Mouse (Mus musculus) heart, embryonic 14.5 days (tissue): ENCODE data around the gene Cast. TPM values are rescaled to one million over a fixed set of nuclear protein-coding genes. Genes with fewer than 3 reads are reported as not detected.
A peak's percentile ranks its signal among the peaks of the same experiment; 100 is the strongest.

Experiments used
- ATAC-seq: fragments of 200-750 bp; cut with Nextera tagmentation; 2 replicates; pipeline ENCODE4 v1.8.0; 2017; ENCODE audit warnings: low read depth, moderate TSS enrichment; ENCODE audit not compliant: insufficient number of reproducible peaks, insufficient read depth, low FRiP score
- H3K27ac ChIP-seq, 2 experiments: fragments of 200-500 bp in 1 of 2; fragments of 300-500 bp in 1 of 2; sonication (generic) in 1 of 2; replicated peaks in 1 of 2; 2 replicates each; pipeline ENCODE4 v1.5.1; 2012 to 2014; ENCODE audit warnings: low read depth in 2 of 2, low read length in 2 of 2, control low read depth in 1 of 2, mild to moderate bottlenecking in 1 of 2, mixed read lengths in 1 of 2; ENCODE audit not compliant: control insufficient read depth in 1 of 2, insufficient read depth in 1 of 2
- H3K27me3 ChIP-seq: fragments of 300-500 bp; sonication (generic); 2 replicates; pipeline ENCODE4 v1.6.1; 2014; ENCODE audit warnings: mild to moderate bottlenecking, low read length, control low read depth; ENCODE audit not compliant: control insufficient read depth, insufficient read depth
- H3K36me3 ChIP-seq: fragments of 300-500 bp; sonication (generic); 2 replicates; pipeline ENCODE4 v1.6.1; 2014; ENCODE audit warnings: mild to moderate bottlenecking, control low read depth, low read length, mixed read lengths; ENCODE audit not compliant: control insufficient read depth, insufficient read depth
- H3K4me1 ChIP-seq, 2 experiments: fragments of 200-500 bp in 1 of 2; fragments of 300-500 bp in 1 of 2; sonication (generic) in 1 of 2; 2 replicates each; pipeline ENCODE4 v1.6.1; 2012 to 2014; ENCODE audit warnings: low read length in 2 of 2, control low read depth in 1 of 2, mixed read lengths in 1 of 2; ENCODE audit not compliant: control insufficient read depth in 2 of 2, insufficient read depth in 2 of 2
- H3K4me2 ChIP-seq: fragments of 300-500 bp; sonication (generic); 2 replicates; pipeline ENCODE4 v1.6.1; 2014; ENCODE audit warnings: mild to moderate bottlenecking, low read length
- H3K4me3 ChIP-seq, 2 experiments: fragments of 200-500 bp in 1 of 2; fragments of 300-500 bp in 1 of 2; sonication (generic) in 1 of 2; 2 replicates each; pipeline ENCODE4 v1.5.1; 2012 to 2014; ENCODE audit warnings: low read length in 2 of 2, mild to moderate bottlenecking in 2 of 2, control low read depth in 1 of 2, low read depth in 1 of 2, moderate library complexity in 1 of 2; ENCODE audit not compliant: control insufficient read depth in 1 of 2, insufficient read depth in 1 of 2
- H3K9ac ChIP-seq: fragments of 300-500 bp; sonication (generic); 2 replicates; pipeline ENCODE4 v1.6.1; 2014; ENCODE audit warnings: mild to moderate bottlenecking, low read length
- H3K9me3 ChIP-seq: fragments of 300-500 bp; sonication (generic); 2 replicates; pipeline ENCODE4 v1.6.1; 2016; ENCODE audit warnings: low read length, control low read depth; ENCODE audit not compliant: control insufficient read depth
- WGBS: fragments of 180-500 bp; shearing (Covaris S2); extraction: QIAGEN DNeasy Blood & Tissue Kit; methylation state at CpG from one replicate; pipeline ENCODE4 v1.1.7; 2014; 5-methylcytosine and 5-hydroxymethylcytosine counted together
- polyA plus RNA-seq: library from polyadenylated mRNA; unstranded; fragments of >200 nt; fragmentation: Nextera tagmentation; extraction: Ambion mirVana; gene quantifications from 2 replicates; pipeline ENCODE4 v1.2.1, GENCODE M21; 2014

Gene Cast
- polyA plus RNA-seq, result 60.2 and 63.4 TPM in 2 replicates

- WGBS, result 1% methylated on average over 35 of the region's 36 CpGs
- H3K36me3 ChIP-seq, result no peaks in the 10 kb centered on the region
- H3K4me2 ChIP-seq, result peak within 1 kb of the TSS; percentile 82
- peak within 1 kb of the TSS; percentile 69 to 96 for H3K4me3 ChIP-seq
- ATAC-seq, result peak; percentile 89
- H3K27ac ChIP-seq, result peak within 1 kb of the TSS; percentile 86 to 95
- H3K4me1 ChIP-seq, result peaks cover 0 to 17% of the 10 kb centered on the region in 2 experiments; a peak in 1 of 4 replicates
- peak within 1 kb of the TSS; percentile 79 for H3K9ac ChIP-seq
- no peaks in the 10 kb centered on the region for H3K27me3 ChIP-seq
- no peaks in the 10 kb centered on the region for H3K9me3 ChIP-seq
These were observed at the start of gene Cast for GRCm38 (mm10) chr13:74808152-74808929. Cast (minus strand) TSS chr13:74808810.

GRCm38 (mm10) chr13:74854338-74855047 is 45.9 kb upstream of the Cast start:
- no peaks in the 10 kb centered on the region for H3K36me3 ChIP-seq
- H3K4me1 ChIP-seq, result no peaks in the 10 kb centered on the region
- H3K9ac ChIP-seq, result no peak overlapping the region
- H3K9me3 ChIP-seq, result no peaks in the 10 kb centered on the region
- H3K27ac ChIP-seq, result no peak overlapping the region
- H3K4me3 ChIP-seq, result no peak overlapping the region
- H3K27me3 ChIP-seq, result no peaks in the 10 kb centered on the region
- no peak overlapping the region for H3K4me2 ChIP-seq
- WGBS, result 5% methylated on average over 3 of the region's 3 CpGs
- no peak for ATAC-seq

GRCm38 (mm10) chr13:74850823-74851222 is 42.2 kb upstream of the Cast start:
- Histone ChIP-seq H3K4me2 (no peak overlapping the region), H3K4me3 (no peak overlapping the region), H3K36me3 (no peaks in the 10 kb centered on the region), H3K9ac (no peak overlapping the region), H3K9me3 (no peaks in the 10 kb centered on the region), H3K27me3 (no peaks in the 10 kb centered on the region), H3K27ac (no peak overlapping the region), H3K4me1 (no peaks in the 10 kb centered on the region)
- WGBS, result 94% methylated on average over 2 of the region's 2 CpGs
- ATAC-seq, result no peak

- no peak for ATAC-seq
- Histone ChIP-seq H3K9me3 (no peaks in the 10 kb centered on the region), H3K4me2 (no peak overlapping the region), H3K36me3 (no peaks in the 10 kb centered on the region), H3K9ac (no peak overlapping the region), H3K4me3 (no peak overlapping the region), H3K27ac (no peak overlapping the region), H3K4me1 (no peaks in the 10 kb centered on the region), H3K27me3 (no peaks in the 10 kb centered on the region)
- WGBS, result 66% methylated on average over 1 of the region's 1 CpGs
These were observed 37.3 kb upstream of the Cast start for GRCm38 (mm10) chr13:74845886-74846285.

- H3K9me3 ChIP-seq, result no peaks in the 10 kb centered on the region
- H3K27me3 ChIP-seq, result no peaks in the 10 kb centered on the region
- ATAC-seq, result no peak
- no peaks in the 10 kb centered on the region for H3K4me1 ChIP-seq
- no peak overlapping the region for H3K27ac ChIP-seq
- no peaks in the 10 kb centered on the region for H3K36me3 ChIP-seq
- no peak overlapping the region for H3K9ac ChIP-seq
- no peak overlapping the region for H3K4me2 ChIP-seq
- 69% methylated on average over 1 of the region's 1 CpGs for WGBS
- no peak overlapping the region for H3K4me3 ChIP-seq
These were observed 25.9 kb upstream of the Cast start for GRCm38 (mm10) chr13:74834543-74834942.

- H3K36me3 ChIP-seq, result no peaks in the 10 kb centered on the region
- H3K27me3 ChIP-seq, result no peaks in the 10 kb centered on the region
- H3K4me3 ChIP-seq, result no peak overlapping the region
- H3K9ac ChIP-seq, result no peak overlapping the region
- H3K9me3 ChIP-seq, result no peaks in the 10 kb centered on the region
- no peak overlapping the region for H3K27ac ChIP-seq
- H3K4me1 ChIP-seq, result no peaks in the 10 kb centered on the region
- H3K4me2 ChIP-seq, result no peak overlapping the region
- ATAC-seq, result no peak
- 50% methylated on average over 3 of the region's 3 CpGs for WGBS
These were observed 13.5 kb upstream of the Cast start for GRCm38 (mm10) chr13:74822095-74822494.

- no peak overlapping the region for H3K27ac ChIP-seq
- no peaks in the 10 kb centered on the region for H3K9me3 ChIP-seq
- H3K36me3 ChIP-seq, result no peaks in the 10 kb centered on the region
- no peaks in the 10 kb centered on the region for H3K4me1 ChIP-seq
- no peak for ATAC-seq
- no peak overlapping the region for H3K9ac ChIP-seq
- no peak overlapping the region for H3K4me2 ChIP-seq
- H3K27me3 ChIP-seq, result no peaks in the 10 kb centered on the region
- no peak overlapping the region for H3K4me3 ChIP-seq
- WGBS, result 89% methylated on average over 1 of the region's 1 CpGs
These were observed 7.1 kb upstream of the Cast start for GRCm38 (mm10) chr13:74815753-74816152.
